Mouse (Mus musculus) stomach, embryonic 14.5 days (tissue): ENCODE results near the gene Stard10. TPM values are rescaled to one million over a fixed set of nuclear protein-coding genes. Genes with fewer than 3 reads are reported as not detected.

Source experiments
- ATAC-seq: fragments of 200-750 bp; cut with Nextera tagmentation; 2 replicates; pipeline ENCODE4 v1.8.0; 2017; ENCODE audit warnings: low read depth, moderate TSS enrichment; ENCODE audit not compliant: insufficient number of reproducible peaks, insufficient read depth, low FRiP score
- H3K27ac ChIP-seq: fragments of 300-500 bp; sonication (generic); 2 replicates; pipeline ENCODE4 v1.5.1; 2014; ENCODE audit warnings: mild to moderate bottlenecking, low read length, moderate library complexity, mixed read lengths
- H3K27me3 ChIP-seq: fragments of 300-500 bp; sonication (generic); 2 replicates; pipeline ENCODE4 v1.6.1; 2014; ENCODE audit warnings: low read length, control low read depth, mixed read lengths; ENCODE audit not compliant: control insufficient read depth, insufficient read depth
- H3K36me3 ChIP-seq: fragments of 300-500 bp; sonication (generic); 2 replicates; pipeline ENCODE4 v1.6.1; 2014; ENCODE audit warnings: mild to moderate bottlenecking, control low read depth, low read length, moderate library complexity, mixed read lengths; ENCODE audit not compliant: control insufficient read depth, insufficient read depth
- H3K4me1 ChIP-seq: fragments of 300-500 bp; sonication (generic); 2 replicates; pipeline ENCODE4 v1.6.1; 2014; ENCODE audit warnings: low read length, control low read depth, mixed read lengths; ENCODE audit not compliant: control insufficient read depth, insufficient read depth
- H3K4me2 ChIP-seq: fragments of 300-500 bp; sonication (generic); replicated peaks from 2 replicates; pipeline ENCODE4 v1.6.1; 2014; ENCODE audit warnings: low read depth, low read length, control low read depth
- H3K4me3 ChIP-seq: fragments of 300-500 bp; sonication (generic); 2 replicates; pipeline ENCODE4 v1.5.1; 2014; ENCODE audit warnings: low read depth, low read length, control low read depth
- H3K9ac ChIP-seq: fragments of 300-500 bp; sonication (generic); replicated peaks from 2 replicates; pipeline ENCODE4 v1.6.1; 2014; ENCODE audit warnings: low read depth, mild to moderate bottlenecking, control low read depth, low read length, moderate library complexity, mixed read lengths
- H3K9me3 ChIP-seq: fragments of 300-500 bp; sonication (generic); 2 replicates; pipeline ENCODE4 v1.6.1; 2016; ENCODE audit warnings: low read depth, low read length, control low read depth; ENCODE audit not compliant: control insufficient read depth
- WGBS: fragments of 180-500 bp; shearing (Covaris S2); extraction: QIAGEN DNeasy Blood & Tissue Kit; methylation state at CpG from one replicate; pipeline ENCODE4 v1.1.7; 2014; 5-methylcytosine and 5-hydroxymethylcytosine counted together
- polyA plus RNA-seq: library from polyadenylated mRNA; unstranded; fragments of >200 nt; fragmentation: Nextera tagmentation; extraction: Ambion mirVana; gene quantifications from 2 replicates; pipeline ENCODE4 v1.2.1, GENCODE M21; 2014

Gene Stard10
- polyA plus RNA-seq, 1 experiment from 2014 or later = 123 TPM

- ATAC-seq = peak; percentile 79
These were observed 3.7 kb downstream of the Stard10 start for GRCm38 (mm10) chr7:101320399-101321217.

DNA sequence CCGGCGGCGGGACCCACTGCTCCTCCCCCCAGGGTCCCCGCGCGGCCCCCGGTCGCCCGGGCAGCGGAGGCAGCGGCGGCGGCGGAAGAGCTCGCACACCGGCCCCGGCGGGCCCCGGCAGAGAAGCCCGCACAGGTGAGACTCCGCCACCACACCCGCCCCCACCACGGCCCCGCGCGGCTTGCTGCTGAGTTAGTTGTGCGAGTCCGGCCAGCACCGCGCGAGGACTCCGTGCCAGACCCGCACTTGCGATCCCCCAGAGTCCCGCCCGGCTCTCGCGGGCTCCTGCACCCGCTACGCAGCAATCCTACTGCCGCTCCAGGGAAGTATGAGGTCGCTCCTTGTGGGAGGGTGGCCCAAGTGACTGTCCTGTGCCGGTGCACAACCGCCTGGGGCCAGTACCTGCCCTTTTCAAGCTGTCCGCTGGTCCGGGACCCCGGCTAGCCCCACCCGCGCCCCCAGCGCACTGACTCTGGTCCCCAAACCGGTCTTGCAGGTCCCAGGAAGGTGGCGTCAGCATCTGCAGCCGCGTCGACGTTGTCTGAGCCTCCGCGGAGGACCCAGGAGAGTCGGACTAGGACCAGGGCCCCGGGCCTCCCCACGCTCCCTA lies 4.4 kb downstream of the Stard10 start:
- 2% methylated on average over 57 of the region's 61 CpGs for WGBS
- H3K4me2 ChIP-seq = peak overlapping the region; percentile 95

More at GRCm38 (mm10) chr7:101320399-101321217, 3.7 kb downstream of the Stard10 start:
- Histone ChIP-seq H3K4me2 (peak overlapping the region; percentile 95), H3K9ac (peak overlapping the region; percentile 77), H3K4me1 (peaks cover 11% of the 10 kb centered on the region; the same call in 1 of the 2 replicates), H3K27ac (peak overlapping the region; percentile 94), H3K9me3 (no peaks in the 10 kb centered on the region), H3K36me3 (no peaks in the 10 kb centered on the region), H3K27me3 (no peaks in the 10 kb centered on the region), H3K4me3 (peak overlapping the region; percentile 74)
- WGBS = 4% methylated on average over 34 of the region's 37 CpGs

GRCm38 (mm10) chr7:101323141-101323594 lies 6.3 kb downstream of the Stard10 start:
- H3K9ac ChIP-seq = no peak overlapping the region; the same call in 1 of the 2 replicates

More for the DNA sequence above, 4.4 kb downstream of the Stard10 start:
- no peaks in the 10 kb centered on the region for H3K9me3 ChIP-seq
- peak; percentile 30 for ATAC-seq
- H3K27me3 ChIP-seq = no peaks in the 10 kb centered on the region
- H3K27ac ChIP-seq = peak overlapping the region; percentile 94
- peaks cover 11% of the 10 kb centered on the region; the same call in 1 of the 2 replicates for H3K4me1 ChIP-seq
- peak overlapping the region; percentile 74 for H3K4me3 ChIP-seq
- H3K36me3 ChIP-seq = no peaks in the 10 kb centered on the region
- H3K9ac ChIP-seq = peak overlapping the region; percentile 77

GRCm38 (mm10) chr7:101324142-101324962 lies 7.5 kb downstream of the Stard10 start:
- 0 out of 2 replicates have a peak overlapping the region, but pooled peaks have one; percentile 13 for H3K4me3 ChIP-seq
- no peaks in the 10 kb centered on the region for H3K9me3 ChIP-seq
- H3K9ac ChIP-seq = no peak overlapping the region
- H3K27ac ChIP-seq = no peak overlapping the region
- no peaks in the 10 kb centered on the region for H3K27me3 ChIP-seq
- H3K4me2 ChIP-seq = peak overlapping the region; percentile 34; the same call in 1 of the 2 replicates
- no peaks in the 10 kb centered on the region for H3K36me3 ChIP-seq
- 44% methylated on average over 6 of the region's 6 CpGs for WGBS
- H3K4me1 ChIP-seq = peaks cover 13% of the 10 kb centered on the region; the same call in 1 of the 2 replicates
- no peak for ATAC-seq

More at GRCm38 (mm10) chr7:101323141-101323594, 6.3 kb downstream of the Stard10 start:
- Histone ChIP-seq H3K36me3 (no peaks in the 10 kb centered on the region), H3K4me2 (peak overlapping the region; percentile 95), H3K4me3 (peak overlapping the region; percentile 74), H3K4me1 (peaks cover 10% of the 10 kb centered on the region; the same call in 1 of the 2 replicates), H3K9me3 (no peaks in the 10 kb centered on the region), H3K27ac (peak overlapping the region; percentile 72; the same call in 1 of the 2 replicates), H3K27me3 (no peaks in the 10 kb centered on the region)
- peak; percentile 85 for ATAC-seq
- WGBS = 61% methylated on average over 4 of the region's 4 CpGs

- no peak overlapping the region for H3K4me3 ChIP-seq
- H3K27ac ChIP-seq = no peak overlapping the region
- WGBS = 89% methylated on average over 5 of the region's 5 CpGs
- H3K4me2 ChIP-seq = no peak overlapping the region
- peaks cover 6% of the 10 kb centered on the region for H3K36me3 ChIP-seq
- peaks cover 13% of the 10 kb centered on the region; the same call in 1 of the 2 replicates for H3K4me1 ChIP-seq
- no peak for ATAC-seq
- no peaks in the 10 kb centered on the region for H3K27me3 ChIP-seq
- H3K9ac ChIP-seq = no peak overlapping the region
- H3K9me3 ChIP-seq = no peaks in the 10 kb centered on the region
These were observed 9.1 kb downstream of the Stard10 start for GRCm38 (mm10) chr7:101326006-101326405.

GRCm38 (mm10) chr7:101327263-101327662 lies 10.4 kb downstream of the Stard10 start:
- no peak overlapping the region for H3K4me3 ChIP-seq
- no peak for ATAC-seq
- no peak overlapping the region for H3K4me2 ChIP-seq
- H3K27me3 ChIP-seq = no peaks in the 10 kb centered on the region
- H3K36me3 ChIP-seq = peaks cover 7% of the 10 kb centered on the region
- H3K4me1 ChIP-seq = peaks cover 13% of the 10 kb centered on the region; the same call in 1 of the 2 replicates
- no peak overlapping the region for H3K9ac ChIP-seq
- WGBS = 50% methylated on average over 5 of the region's 5 CpGs
- H3K9me3 ChIP-seq = no peaks in the 10 kb centered on the region
- H3K27ac ChIP-seq = no peak overlapping the region

GRCm38 (mm10) chr7:101327786-101328185 lies 10.9 kb downstream of the Stard10 start:
- Histone ChIP-seq H3K4me1 (peaks cover 10% of the 10 kb centered on the region; the same call in 1 of the 2 replicates), H3K9ac (no peak overlapping the region), H3K4me3 (no peak overlapping the region), H3K36me3 (peaks cover 7% of the 10 kb centered on the region), H3K9me3 (no peaks in the 10 kb centered on the region), H3K4me2 (no peak overlapping the region), H3K27ac (no peak overlapping the region), H3K27me3 (no peaks in the 10 kb centered on the region)
- WGBS = 93% methylated on average over 2 of the region's 2 CpGs
- no peak for ATAC-seq
